Mouse (Mus musculus) midbrain, embryonic 13.5 days (tissue): ENCODE data around the gene Opcml. TPM values are rescaled to one million over a fixed set of nuclear protein-coding genes. Genes with fewer than 3 reads are reported as not detected.
A peak's percentile ranks its signal among the peaks of the same experiment; 100 is the strongest.

Experiments
- ATAC-seq: fragments of 200-750 bp; cut with Nextera tagmentation; 2 replicates; pipeline ENCODE4 v1.8.0; 2017; ENCODE audit warnings: mild to moderate bottlenecking, moderate TSS enrichment, moderate library complexity
- H3K27ac ChIP-seq: fragments of 300-500 bp; sonication (generic); 2 replicates; pipeline ENCODE4 v1.5.1; 2015; ENCODE audit warnings: inconsistent platforms, mild to moderate bottlenecking, moderate library complexity
- H3K27me3 ChIP-seq: fragments of 300-500 bp; sonication (generic); 2 replicates; pipeline ENCODE4 v1.6.1; 2015; ENCODE audit warnings: mild to moderate bottlenecking, inconsistent platforms
- H3K36me3 ChIP-seq: fragments of 300-500 bp; sonication (generic); 2 replicates; pipeline ENCODE4 v1.6.1; 2015; ENCODE audit warnings: mild to moderate bottlenecking, inconsistent platforms
- H3K4me1 ChIP-seq: fragments of 300-500 bp; sonication (generic); replicated peaks from 2 replicates; pipeline ENCODE4 v1.6.1; 2015; ENCODE audit warnings: inconsistent platforms
- H3K4me2 ChIP-seq: fragments of 300-500 bp; sonication (generic); replicated peaks from 2 replicates; pipeline ENCODE4 v1.6.1; 2015; ENCODE audit warnings: moderate library complexity, mild to moderate bottlenecking, inconsistent platforms
- H3K4me3 ChIP-seq: fragments of 300-500 bp; sonication (generic); replicated peaks from 2 replicates; pipeline ENCODE4 v1.5.1; 2015; ENCODE audit warnings: mild to moderate bottlenecking, inconsistent platforms
- H3K9ac ChIP-seq: fragments of 300-500 bp; sonication (generic); replicated peaks from 2 replicates; pipeline ENCODE4 v1.6.1; 2015; ENCODE audit warnings: mild to moderate bottlenecking, inconsistent platforms
- H3K9me3 ChIP-seq: fragments of 300-500 bp; sonication (generic); 2 replicates; pipeline ENCODE4 v1.6.1; 2016; ENCODE audit warnings: mild to moderate bottlenecking, inconsistent platforms
- WGBS: fragments of 180-500 bp; shearing (Covaris S2); methylation state at CpG from one replicate; pipeline ENCODE4 v1.1.7; 2015; 5-methylcytosine and 5-hydroxymethylcytosine counted together
- polyA plus RNA-seq: library from polyadenylated mRNA; unstranded; fragments of >200 nt; fragmentation: Nextera tagmentation; extraction: Ambion mirVana; gene quantifications from 2 replicates; pipeline ENCODE4 v1.2.1, GENCODE M21; 2015

Gene Opcml
- polyA plus RNA-seq, 1 experiment from 2014 or later = 18.9 TPM

GRCm38 (mm10) chr9:28592208-28592607, 801.6 kb downstream of the Opcml start:
- Histone ChIP-seq H3K4me1 (peaks cover 26% of the 10 kb centered on the region), H3K9me3 (no peaks in the 10 kb centered on the region)
- WGBS = 15% methylated on average over 3 of the region's 3 CpGs

GRCm38 (mm10) chr9:28595062-28595461, 804.5 kb downstream of the Opcml start:
- ATAC-seq = no peak
- Histone ChIP-seq H3K9me3 (no peaks in the 10 kb centered on the region), H3K4me1 (peaks cover 12% of the 10 kb centered on the region; the same call in 1 of the 2 replicates), H3K27me3 (no peaks in the 10 kb centered on the region), H3K9ac (no peak overlapping the region), H3K4me3 (no peak overlapping the region), H3K4me2 (no peak overlapping the region), H3K36me3 (no peaks in the 10 kb centered on the region), H3K27ac (peak overlapping the region; percentile 44; the same call in 1 of the 2 replicates)
- 64% methylated on average over 3 of the region's 3 CpGs for WGBS

More at GRCm38 (mm10) chr9:28592208-28592607, 801.6 kb downstream of the Opcml start:
- ATAC-seq = no peak
- H3K27ac ChIP-seq = no peak overlapping the region
- H3K27me3 ChIP-seq = no peaks in the 10 kb centered on the region
- no peak overlapping the region for H3K4me3 ChIP-seq
- no peak overlapping the region for H3K9ac ChIP-seq
- no peak overlapping the region for H3K4me2 ChIP-seq
- H3K36me3 ChIP-seq = no peaks in the 10 kb centered on the region

- Histone ChIP-seq H3K27ac (no peak overlapping the region), H3K27me3 (no peaks in the 10 kb centered on the region), H3K9ac (no peak overlapping the region), H3K36me3 (no peaks in the 10 kb centered on the region), H3K4me2 (no peak overlapping the region), H3K4me1 (no peaks in the 10 kb centered on the region), H3K4me3 (no peak overlapping the region), H3K9me3 (no peaks in the 10 kb centered on the region)
- ATAC-seq = no peak
- whole genome bisulfite sequencing = 94% methylated on average over 1 of the region's 1 CpGs
These were observed 815.0 kb downstream of the Opcml start for GRCm38 (mm10) chr9:28605561-28605960.

- 0 out of 2 replicates have a peak, but pooled peaks cover 2% of the 10 kb centered on the region for H3K4me1 ChIP-seq
- H3K27ac ChIP-seq = no peak overlapping the region
- 37% methylated on average over 6 of the region's 6 CpGs for WGBS
- H3K9ac ChIP-seq = no peak overlapping the region
- no peak overlapping the region for H3K4me3 ChIP-seq
- H3K27me3 ChIP-seq = no peaks in the 10 kb centered on the region
- no peak for ATAC-seq
- H3K9me3 ChIP-seq = no peaks in the 10 kb centered on the region
- no peaks in the 10 kb centered on the region for H3K36me3 ChIP-seq
- H3K4me2 ChIP-seq = no peak overlapping the region
These were observed 823.4 kb downstream of the Opcml start for GRCm38 (mm10) chr9:28613683-28614620.

GRCm38 (mm10) chr9:28615447-28615846, 824.9 kb downstream of the Opcml start:
- H3K27ac ChIP-seq = no peak overlapping the region
- no peaks in the 10 kb centered on the region for H3K36me3 ChIP-seq
- no peak overlapping the region for H3K9ac ChIP-seq
- no peak overlapping the region for H3K4me2 ChIP-seq
- no peaks in the 10 kb centered on the region for H3K9me3 ChIP-seq
- no peak overlapping the region for H3K4me3 ChIP-seq
- H3K27me3 ChIP-seq = no peaks in the 10 kb centered on the region
- no peak for ATAC-seq
- 0 out of 2 replicates have a peak, but pooled peaks cover 2% of the 10 kb centered on the region for H3K4me1 ChIP-seq

- no peaks in the 10 kb centered on the region for H3K36me3 ChIP-seq
- ATAC-seq = no peak
- H3K9me3 ChIP-seq = no peaks in the 10 kb centered on the region
- H3K9ac ChIP-seq = no peak overlapping the region
- H3K27ac ChIP-seq = no peak overlapping the region
- H3K4me2 ChIP-seq = no peak overlapping the region
- H3K4me1 ChIP-seq = 0 out of 2 replicates have a peak, but pooled peaks cover 2% of the 10 kb centered on the region
- H3K4me3 ChIP-seq = no peak overlapping the region
- 91% methylated on average over 1 of the region's 1 CpGs for WGBS
- H3K27me3 ChIP-seq = no peaks in the 10 kb centered on the region
These were observed 827.1 kb downstream of the Opcml start for GRCm38 (mm10) chr9:28617666-28618065.

- no peaks in the 10 kb centered on the region for H3K36me3 ChIP-seq
- ATAC-seq = no peak
- no peaks in the 10 kb centered on the region for H3K9me3 ChIP-seq
- H3K27ac ChIP-seq = no peak overlapping the region
- no peak overlapping the region for H3K9ac ChIP-seq
- 0 out of 2 replicates have a peak, but pooled peaks cover 2% of the 10 kb centered on the region for H3K4me1 ChIP-seq
- 76% methylated on average over 2 of the region's 2 CpGs for WGBS
- no peak overlapping the region for H3K4me2 ChIP-seq
- no peak overlapping the region for H3K4me3 ChIP-seq
- H3K27me3 ChIP-seq = no peaks in the 10 kb centered on the region
These were observed 827.8 kb downstream of the Opcml start for GRCm38 (mm10) chr9:28618186-28618892.

- Histone ChIP-seq H3K27ac (no peak overlapping the region), H3K4me3 (no peak overlapping the region), H3K27me3 (no peaks in the 10 kb centered on the region), H3K36me3 (no peaks in the 10 kb centered on the region), H3K4me2 (no peak overlapping the region), H3K9ac (no peak overlapping the region), H3K4me1 (peaks cover 15% of the 10 kb centered on the region), H3K9me3 (no peaks in the 10 kb centered on the region)
- no peak for ATAC-seq
- WGBS = 95% methylated on average over 1 of the region's 1 CpGs
These were observed 831.4 kb downstream of the Opcml start for GRCm38 (mm10) chr9:28621939-28622338.

GRCm38 (mm10) chr9:28624870-28625269, 834.3 kb downstream of the Opcml start:
- Histone ChIP-seq H3K36me3 (no peaks in the 10 kb centered on the region), H3K4me2 (peak overlapping the region; percentile 26; the same call in 1 of the 2 replicates), H3K4me3 (no peak overlapping the region), H3K4me1 (peaks cover 15% of the 10 kb centered on the region), H3K9ac (no peak overlapping the region), H3K27me3 (no peaks in the 10 kb centered on the region), H3K9me3 (no peaks in the 10 kb centered on the region), H3K27ac (0 out of 2 replicates have a peak overlapping the region, but pooled peaks have one; percentile 4)
- WGBS = 27% methylated on average over 10 of the region's 10 CpGs
- ATAC-seq = 0 out of 2 replicates have a peak, but pooled peaks have one; percentile 24

GRCm38 (mm10) chr9:28642766-28643165, 852.2 kb downstream of the Opcml start:
- peaks cover 12% of the 10 kb centered on the region for H3K4me1 ChIP-seq
- H3K27me3 ChIP-seq = no peaks in the 10 kb centered on the region
- H3K4me3 ChIP-seq = no peak overlapping the region
- H3K9ac ChIP-seq = no peak overlapping the region
- no peak overlapping the region for H3K27ac ChIP-seq
- H3K9me3 ChIP-seq = no peaks in the 10 kb centered on the region
- H3K36me3 ChIP-seq = no peaks in the 10 kb centered on the region
- H3K4me2 ChIP-seq = no peak overlapping the region
- no peak for ATAC-seq

GRCm38 (mm10) chr9:28644063-28644462, 853.5 kb downstream of the Opcml start:
- WGBS = 34% methylated on average over 2 of the region's 2 CpGs
- ATAC-seq = 0 out of 2 replicates have a peak, but pooled peaks have one; percentile 65

GRCm38 (mm10) chr9:28650089-28650488, 859.5 kb downstream of the Opcml start:
- Histone ChIP-seq H3K9me3 (no peaks in the 10 kb centered on the region), H3K9ac (no peak overlapping the region), H3K27ac (no peak overlapping the region), H3K4me1 (no peaks in the 10 kb centered on the region), H3K36me3 (no peaks in the 10 kb centered on the region), H3K27me3 (no peaks in the 10 kb centered on the region), H3K4me3 (no peak overlapping the region), H3K4me2 (no peak overlapping the region)
- WGBS = 58% methylated on average over 4 of the region's 4 CpGs
- ATAC-seq = no peak

More at GRCm38 (mm10) chr9:28644063-28644462, 853.5 kb downstream of the Opcml start:
- no peak overlapping the region; the same call in 1 of the 2 replicates for H3K27ac ChIP-seq
- no peak overlapping the region for H3K9ac ChIP-seq
- no peak overlapping the region for H3K4me3 ChIP-seq
- H3K27me3 ChIP-seq = no peaks in the 10 kb centered on the region
- no peaks in the 10 kb centered on the region for H3K36me3 ChIP-seq
- H3K4me2 ChIP-seq = no peak overlapping the region
- peaks cover 12% of the 10 kb centered on the region for H3K4me1 ChIP-seq
- no peaks in the 10 kb centered on the region for H3K9me3 ChIP-seq
